8 mouse cellular contexts compared by ENCODE assay signal in the genomic region with DNA sequence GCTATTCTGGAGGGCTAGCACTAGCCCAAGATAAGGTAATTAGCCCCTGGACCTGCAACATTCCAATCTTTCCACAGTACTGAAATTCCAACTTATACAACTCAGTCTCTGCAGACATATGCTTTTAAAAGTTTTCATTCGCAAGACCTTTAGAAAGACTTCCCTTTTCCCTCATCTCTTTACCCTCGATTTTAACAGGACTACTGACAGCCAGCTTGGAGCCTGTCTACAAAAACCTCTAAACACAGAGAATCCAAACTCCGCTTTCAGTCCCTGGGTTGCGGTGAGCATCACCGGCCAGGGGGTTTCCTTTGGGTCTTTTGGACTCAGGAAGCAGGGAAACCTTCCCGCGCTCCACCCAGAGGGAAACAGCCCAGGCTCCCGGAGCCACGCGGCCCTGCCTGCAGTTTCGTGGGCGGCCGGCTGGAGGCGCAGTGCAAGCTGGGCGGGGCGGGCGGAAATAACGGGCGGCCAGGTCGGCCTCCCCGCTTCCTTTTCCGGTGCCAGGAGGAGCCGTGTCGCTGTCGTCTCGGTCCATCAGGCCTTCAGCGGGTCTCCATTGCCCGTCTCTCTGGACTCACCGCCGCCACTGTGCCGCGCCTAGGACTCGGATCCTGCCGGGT. TPM values are rescaled to one million over a fixed set of nuclear protein-coding genes. Genes with fewer than 3 reads are reported as not detected.
DNase-seq lines count a peak whose midpoint lies in the region; ATAC-seq lines count a peak whose summit lies in the region.

A gene (plus strand): TSS at position 482 of the 623 bp plus-strand sequence.

- WGBS in hindbrain, embryonic 16.5 days: under 1% methylated on average over 34 of the region's 34 CpGs
- under 1% methylated on average over 34 of the region's 34 CpGs for WGBS in macrophage (ENCODE audit: missing documents)

- H3K79me2 ChIP-seq in macrophage (ENCODE audit: inconsistent target): peaks cover 47% of the 10 kb centered on the region

- H3K9ac ChIP-seq in hindbrain, embryonic 16.5 days (ENCODE audit: low read depth, low read length): peak within 1 kb of the TSS; percentile 98

- H3K27ac ChIP-seq in hindbrain, embryonic 16.5 days (ENCODE audit: low read depth, low read length): peak within 1 kb of the TSS; percentile 99
- peak within 1 kb of the TSS; percentile 58 for H3K27ac ChIP-seq in macrophage

- H3K36me3 ChIP-seq in hindbrain, embryonic 16.5 days (ENCODE audit: control insufficient read depth, insufficient read depth, low read length): no peaks in the 10 kb centered on the region
- H3K36me3 ChIP-seq in macrophage (ENCODE audit: inconsistent target): no peaks in the 10 kb centered on the region

- peak within 1 kb of the TSS; percentile 86 for H3K4me2 ChIP-seq in hindbrain, embryonic 16.5 days (ENCODE audit: low read length)

- H3K4me3 ChIP-seq in hindbrain, embryonic 16.5 days (ENCODE audit: low read length): peak within 1 kb of the TSS; percentile 89
- H3K4me3 ChIP-seq in macrophage (ENCODE audit: inconsistent target): peak within 1 kb of the TSS; percentile 78

- no peaks in the 10 kb centered on the region for H3K9me3 ChIP-seq in hindbrain, embryonic 16.5 days (ENCODE audit: control insufficient read depth, low read length)

- DNase-seq in T-cell, adult 2 months (ENCODE audit: low spot score): peak; percentile 87
- peak; percentile 89 to 91 for DNase-seq in cerebellum, postnatal 36 days
- DNase-seq in gastrocnemius, adult 18-20 months (ENCODE audit: low spot score): peak; percentile 92
- DNase-seq in left cerebral cortex, adult 18-20 months (ENCODE audit: low spot score in 2 of 2): peak; percentile 92
- DNase-seq in right cerebral cortex, adult 18-20 months: peak; percentile 89
- peak; percentile 81 for DNase-seq in urinary bladder, postnatal 10 days (ENCODE audit: low spot score)

- H3K27me3 ChIP-seq in hindbrain, embryonic 16.5 days (replicated peaks; ENCODE audit: control insufficient read depth, insufficient read depth, low read length): no peaks in the 10 kb centered on the region

- peaks cover 21% of the 10 kb centered on the region for H3K4me1 ChIP-seq in hindbrain, embryonic 16.5 days (ENCODE audit: control insufficient read depth, insufficient read depth, low read depth, low read length)

- ATAC-seq in hindbrain, embryonic 16.5 days: peak; percentile 94

RNA-seq across cellular contexts. Expression of the gene that starts here (rescaled TPM):
- 10 to 100 TPM; 24.2 to 24.6 TPM for total RNA-seq in gastrocnemius, adult 18-20 months (2021)
- polyA plus RNA-seq in hindbrain, embryonic 16.5 days (2015; fragmentation: Nextera tagmentation; extraction: Ambion mirVana): 38.8 and 49.0 TPM in 2 replicates
- total RNA-seq in left cerebral cortex, adult 18-20 months (2021): 10 to 100 TPM; 47.0 to 48.4 TPM
- total RNA-seq in macrophage (2018; cell fraction: chromatin; rRNA removed): 100 to 1,000 TPM in 24 of 26 experiments, 10 to 100 TPM in 2; 77.2 to 277 (median 152) TPM
- 100 to 1,000 TPM in 2 of 26 experiments, 10 to 100 TPM in 24; 64.8 to 121 (median 73.6) TPM for total RNA-seq in macrophage (2018; cell fraction: cytosol; rRNA removed)
- 100 to 1,000 TPM; 121 to 311 (median 154) TPM for total RNA-seq in macrophage (2018; cell fraction: nucleus; rRNA removed)
- polyA plus RNA-seq in macrophage (2018): 44.9 to 52.8 TPM (median 52.2 TPM) in 3 replicates

Comparison
In these comparisons a context has a peak if more than half of its experiments do, and no peak if none do; other contexts are left out.
1. Peak in every context shown above with its lines: DNase-seq, ATAC-seq, H3K4me3 ChIP-seq and H3K27ac ChIP-seq.